Mouse (Mus musculus) R1 (cell line): ENCODE measurements at regions not wholly inside any gene's neighbourhood (a gene's known extent, or its start where the extent isn't known, plus 50 kb on each side); places are given as distances from the start of the nearest gene placed in this dataset.

Experiments
- DNase-seq: peaks from one replicate; pipeline ENCODE4 v3.0.0-alpha.2; 2018; ENCODE audit warnings: low read depth, low spot score

DNA sequence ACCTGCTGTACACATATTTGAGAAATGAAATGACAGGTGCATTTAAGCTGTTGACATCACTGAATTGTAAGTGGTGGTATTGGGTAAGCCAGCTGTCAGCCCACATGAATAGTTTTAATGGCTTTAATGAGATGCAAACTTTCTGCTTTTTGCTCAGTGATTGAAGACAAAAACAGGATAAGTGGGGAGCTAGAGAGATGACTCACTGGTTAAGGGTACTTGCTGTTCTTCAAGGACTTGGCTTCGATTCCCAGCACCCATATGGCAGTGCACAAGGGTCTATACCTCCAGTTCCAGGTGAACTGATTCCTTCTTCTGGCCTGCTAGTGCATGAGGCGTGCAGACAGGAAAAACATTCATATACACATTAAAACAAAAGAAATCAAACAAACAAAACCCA, 162.7 kb upstream of the Pex5l start:
- no peak for DNase-seq

DNA sequence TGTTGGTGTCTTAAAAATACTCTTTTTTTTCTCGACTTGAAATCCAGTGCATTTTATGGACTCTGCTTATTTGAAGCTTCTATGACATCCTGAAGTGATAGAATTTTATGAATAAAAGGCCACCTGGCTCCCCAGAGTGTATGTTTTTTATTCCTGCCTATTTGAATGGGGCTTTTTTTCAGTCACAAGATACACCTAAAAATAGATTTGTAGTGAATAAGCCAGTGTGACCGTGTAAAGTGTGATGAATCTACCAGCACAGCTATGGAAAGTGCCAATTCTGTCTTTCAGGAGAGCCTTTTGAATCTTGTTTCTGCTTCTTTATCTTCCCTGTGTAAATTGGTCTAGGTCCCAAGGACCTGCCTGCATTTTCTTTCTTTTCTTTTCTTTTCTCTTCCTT, 119.8 kb upstream of the Pex5l start:
- no peak for DNase-seq

DNA sequence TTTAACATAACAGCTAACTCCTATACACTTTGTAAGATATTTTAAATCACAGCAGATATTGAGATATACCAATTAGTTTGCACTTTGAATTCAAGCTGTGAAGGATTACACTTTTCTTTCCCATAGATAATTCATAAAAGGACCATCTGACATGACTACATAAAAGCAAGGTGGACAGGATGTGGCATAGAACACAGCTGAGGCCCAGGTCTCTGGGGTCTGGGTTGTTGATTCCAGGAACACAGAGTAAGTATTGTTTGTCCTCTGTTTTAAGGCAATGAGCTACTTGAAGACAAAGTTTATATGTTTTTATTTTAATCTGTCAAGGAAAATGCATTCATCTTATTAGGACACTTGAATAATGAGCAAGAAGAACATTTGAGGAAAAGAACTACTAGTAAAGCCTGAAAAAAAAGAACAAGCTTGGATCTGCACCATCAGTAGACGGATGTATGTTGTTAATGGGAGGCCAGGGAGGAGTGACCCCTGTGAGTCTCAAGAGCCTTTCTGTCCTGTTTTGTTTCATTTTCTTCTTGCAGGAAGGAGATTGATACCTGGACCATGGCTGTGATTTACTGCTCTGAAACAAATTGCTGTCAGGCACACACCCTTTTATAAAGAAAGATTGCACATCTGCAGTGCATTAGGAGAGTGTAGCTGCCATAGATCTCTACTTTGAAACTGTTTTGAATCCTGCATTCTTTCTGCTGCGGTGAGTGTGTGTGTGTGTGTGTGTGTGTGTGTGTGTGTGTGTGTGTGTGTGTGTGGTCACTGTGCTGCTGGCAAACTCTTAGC, 76.4 kb upstream of the Pex5l start:
- DNase-seq = no peak

DNA sequence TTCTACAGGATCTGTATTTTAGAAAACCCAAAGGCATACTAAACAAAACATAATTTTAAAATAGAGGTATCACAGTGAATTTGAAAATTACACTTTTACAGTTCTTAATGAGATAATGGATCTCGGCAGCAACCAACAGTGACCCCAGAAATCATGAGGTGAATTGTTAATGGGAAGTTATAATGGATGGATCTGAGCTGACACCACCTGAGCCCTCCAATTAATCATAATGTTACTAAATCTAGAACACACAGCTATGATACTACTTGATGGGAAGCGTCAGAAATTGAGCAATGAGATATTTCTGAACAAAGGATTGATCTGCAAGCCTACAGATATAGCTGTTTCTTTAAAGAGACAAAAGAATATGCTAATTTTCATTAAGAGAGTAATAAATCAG, 75.2 kb upstream of the Pex5l start:
- no peak for DNase-seq

DNA sequence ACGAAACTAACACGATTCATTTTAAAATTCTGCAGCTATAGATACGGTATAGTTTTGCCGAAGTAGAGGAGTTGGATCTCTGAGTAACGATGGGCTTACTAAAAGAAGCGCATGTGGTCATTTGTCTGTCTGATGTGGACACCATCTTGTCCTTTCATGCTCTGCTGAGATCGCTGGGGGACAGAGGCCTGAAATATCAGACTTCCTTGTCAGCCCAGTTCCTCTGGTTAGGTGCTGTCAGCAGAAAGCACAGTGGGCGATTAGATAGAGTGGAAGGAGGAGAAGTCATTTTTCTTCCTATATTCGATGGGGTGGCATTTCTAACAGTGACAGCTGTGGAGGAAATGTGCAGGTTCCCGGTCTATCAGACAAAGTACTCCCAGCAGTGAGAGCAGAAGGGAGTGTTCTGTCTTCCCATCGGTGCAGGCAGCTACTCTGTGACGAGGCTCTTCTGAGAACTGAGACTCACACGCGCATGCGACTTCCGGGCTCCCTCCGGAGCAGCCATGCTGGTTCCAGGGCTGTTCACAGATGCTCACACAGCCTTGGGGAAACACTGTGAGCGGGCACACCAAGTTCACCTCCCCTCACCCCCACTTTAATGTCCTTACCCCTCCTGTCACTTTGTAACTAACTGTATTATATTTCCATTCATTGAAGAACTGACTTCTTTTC, 74.5 kb upstream of the Pex5l start:
- DNase-seq = no peak

DNA sequence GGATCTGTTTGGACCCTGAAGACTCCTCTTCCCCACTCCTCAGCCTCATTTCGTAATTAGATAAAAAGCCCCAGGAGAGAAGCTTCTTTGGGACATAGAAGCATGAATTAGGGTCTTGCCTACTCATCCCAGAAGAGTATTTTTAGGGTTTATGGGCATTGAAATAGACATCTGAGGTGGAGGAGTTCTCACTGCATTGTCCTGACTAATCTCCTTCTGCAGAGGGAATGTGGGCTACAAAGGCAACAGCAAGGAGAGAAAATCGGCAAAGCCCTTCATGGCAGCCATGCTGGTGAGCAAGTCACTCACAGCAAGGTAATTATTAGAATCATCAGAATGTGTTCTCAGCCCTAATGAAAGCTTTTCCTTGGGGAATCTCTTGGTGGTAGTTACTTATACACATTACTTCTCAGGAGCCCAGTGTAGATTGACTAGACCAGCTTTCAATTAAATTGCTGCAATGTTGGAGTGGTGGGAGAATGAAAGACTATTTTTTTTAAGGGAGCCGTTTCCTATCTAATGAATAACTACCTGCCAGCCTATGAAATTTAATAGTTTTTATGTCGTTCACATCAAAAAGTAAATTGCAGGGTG, 68.3 kb upstream of the Pex5l start:
- no peak for DNase-seq
